Mouse (Mus musculus): ENCODE measurements around the gene Ccdc58. TPM values are rescaled to one million over a fixed set of nuclear protein-coding genes. Genes with fewer than 3 reads are reported as not detected.
"Not testable (repeated sequence)": the region's sequence is repeated elsewhere in the genome, so short reads cannot be mapped to it uniquely, and the experiment has no call there.

Ccdc58 gene
- total and polyA plus RNA-seq, 2 experiments from 2014 or later = 3.8 to 27.8 TPM

DNA sequence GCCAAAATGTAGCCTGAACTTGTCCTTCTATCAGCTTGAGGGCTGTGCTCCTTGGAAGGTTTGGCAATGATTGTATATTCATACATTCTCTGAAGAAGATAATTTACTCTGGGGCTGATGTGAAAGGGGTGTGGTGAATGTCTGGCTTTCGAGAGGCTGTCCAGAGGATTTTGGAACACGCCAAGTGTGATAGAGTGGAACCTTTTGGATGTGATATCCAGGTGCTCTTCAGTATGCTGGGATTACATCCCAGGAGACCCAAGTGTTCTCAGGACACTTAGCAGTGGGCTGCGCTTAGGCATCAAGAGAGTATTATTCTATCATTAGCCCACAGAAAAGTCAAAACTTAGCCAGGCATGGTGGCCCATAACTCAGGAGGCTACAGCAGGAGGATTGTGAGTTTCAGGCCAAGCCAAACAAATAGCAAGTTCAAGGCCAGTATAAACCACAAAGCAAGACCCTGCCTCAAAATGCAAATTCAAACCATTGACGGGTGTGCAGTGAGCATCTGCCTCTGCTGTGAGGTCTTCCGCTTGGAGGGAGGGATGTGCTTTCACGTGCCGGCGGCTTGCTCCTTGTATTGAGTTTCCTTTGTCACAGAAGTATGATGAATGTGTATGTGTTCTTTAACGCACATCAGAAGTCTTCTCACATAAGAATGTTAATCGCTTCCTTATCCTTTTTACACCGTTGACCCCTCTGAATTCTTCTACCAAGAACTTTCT, 19.5 kb downstream of the Ccdc58 start:
- Histone ChIP-seq H3K36me3 (ENCODE audit: insufficient read depth, low read length) (peaks cover 10% of the 10 kb centered on the region), H3K4me2 (ENCODE audit: low read depth, low read length) (no peak overlapping the region), H3K9ac (replicated peaks; ENCODE audit: low read length) (no peak overlapping the region), H3K27me3 (ENCODE audit: insufficient read depth, low read length) (no peaks in the 10 kb centered on the region), H3K27ac (no peak overlapping the region), H3K9me3 (ENCODE audit: low read length) (no peaks in the 10 kb centered on the region), H3K4me1 (ENCODE audit: insufficient read depth, low read length) (no peaks in the 10 kb centered on the region), H3K4me3 (ENCODE audit: low read length) (no peak overlapping the region)
- no peak for TF ChIP-seq CTCF (IDR thresholded peaks at IDR 0.05; ENCODE audit: low read depth)
- DNase-seq (ENCODE audit: low spot score) = no peak
- WGBS = 83% methylated on average over 11 of the region's 11 CpGs
- ATAC-seq = no peak

DNA sequence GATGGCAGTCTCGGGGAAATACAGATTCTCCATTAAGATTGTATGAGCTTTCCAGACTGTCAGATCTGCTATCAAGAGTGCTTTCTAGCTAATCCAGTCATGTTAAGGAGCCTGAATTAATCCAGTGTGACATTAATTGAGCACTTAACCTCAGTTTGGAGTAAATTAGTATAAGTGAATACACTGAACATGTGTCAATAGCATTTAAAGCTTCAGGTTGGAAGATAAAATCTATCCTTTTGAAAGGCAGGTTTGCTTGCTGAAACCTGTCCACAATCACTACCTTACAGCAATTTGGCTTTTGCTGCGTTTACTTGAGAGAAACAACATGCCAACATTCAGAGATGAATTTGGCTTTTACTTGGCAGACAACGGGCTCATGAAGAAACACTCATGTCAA, 22.6 kb downstream of the Ccdc58 start:
- DNase-seq (ENCODE audit: low spot score) (no peak), ATAC-seq (no peak)
- H3K9me3 ChIP-seq (ENCODE audit: low read length) = no peaks in the 10 kb centered on the region
- H3K4me2 ChIP-seq (ENCODE audit: low read depth, low read length) = no peak overlapping the region
- 87% methylated on average over 3 of the region's 3 CpGs for WGBS
- no peak overlapping the region for H3K27ac ChIP-seq
- H3K4me1 ChIP-seq (ENCODE audit: insufficient read depth, low read length) = no peaks in the 10 kb centered on the region
- H3K4me3 ChIP-seq (ENCODE audit: low read length) = no peak overlapping the region
- no peak for TF ChIP-seq CTCF (IDR thresholded peaks at IDR 0.05; ENCODE audit: low read depth)
- no peaks in the 10 kb centered on the region; the same call in 1 of the 2 replicates for H3K36me3 ChIP-seq (ENCODE audit: insufficient read depth, low read length)
- H3K9ac ChIP-seq (replicated peaks; ENCODE audit: low read length) = no peak overlapping the region
- no peaks in the 10 kb centered on the region for H3K27me3 ChIP-seq (ENCODE audit: insufficient read depth, low read length)

DNA sequence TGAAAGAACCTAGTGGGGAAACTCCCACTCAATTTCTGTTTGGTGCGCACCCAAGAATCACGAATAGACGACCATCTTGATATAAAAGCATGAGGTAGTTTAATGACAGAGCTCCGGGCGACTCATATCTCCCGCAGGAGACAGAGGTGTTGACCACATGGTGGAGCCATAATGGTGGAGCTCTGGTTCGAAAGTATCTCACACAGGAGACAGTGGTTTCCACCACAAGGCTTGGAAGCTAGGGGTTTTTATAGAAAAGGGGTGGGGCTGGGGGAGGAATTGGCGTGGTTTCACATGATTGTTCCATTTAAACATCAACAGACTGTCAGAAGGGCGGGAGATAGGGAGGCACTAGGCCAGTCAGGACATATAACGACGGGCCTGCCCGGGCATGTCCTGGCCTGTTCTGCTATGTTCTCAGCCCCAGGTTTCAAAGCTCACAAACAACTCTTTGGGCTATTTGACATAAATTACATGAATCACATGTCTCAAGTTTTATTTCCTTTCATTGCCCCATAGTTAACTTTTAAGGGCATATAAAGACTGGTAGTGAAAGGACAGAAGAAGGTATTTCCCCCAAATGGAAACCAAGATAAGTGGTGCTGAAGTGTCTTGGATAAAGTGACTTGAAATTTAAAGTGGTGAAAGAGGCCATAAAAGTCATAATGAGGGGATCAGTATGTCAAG, 26.5 kb downstream of the Ccdc58 start:
- not testable (repeated sequence) for H3K9ac ChIP-seq (replicated peaks; ENCODE audit: low read length); H3K27me3 ChIP-seq (ENCODE audit: insufficient read depth, low read length); DNase-seq (ENCODE audit: low spot score); H3K36me3 ChIP-seq (ENCODE audit: insufficient read depth, low read length); H3K9me3 ChIP-seq (ENCODE audit: low read length); H3K4me2 ChIP-seq (ENCODE audit: low read depth, low read length); H3K4me3 ChIP-seq (ENCODE audit: low read length); H3K4me1 ChIP-seq (ENCODE audit: insufficient read depth, low read length); H3K27ac ChIP-seq; ATAC-seq
- 93% methylated on average over 12 of the region's 12 CpGs for WGBS

DNA sequence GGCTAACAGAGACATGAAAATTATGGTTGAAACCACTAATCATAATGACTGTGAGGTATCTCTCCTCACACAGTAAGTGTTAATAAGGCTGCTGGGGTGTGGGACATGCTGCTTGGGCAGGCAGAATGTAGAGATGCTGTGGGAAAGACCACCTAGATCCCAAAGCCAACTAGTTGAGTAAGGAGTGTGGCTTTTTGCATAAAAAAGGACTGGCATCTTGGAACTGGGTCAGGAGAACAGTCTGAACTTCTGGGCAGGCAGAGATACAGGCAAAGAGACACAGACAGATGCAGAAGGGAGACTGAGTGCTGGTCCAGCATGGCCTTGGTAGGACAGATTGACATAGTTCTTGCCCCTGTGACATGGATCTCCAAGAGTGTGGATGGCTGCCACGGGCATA, 30.0 kb downstream of the Ccdc58 start:
- Histone ChIP-seq H3K9ac (replicated peaks; ENCODE audit: low read length) (no peak overlapping the region), H3K4me1 (ENCODE audit: insufficient read depth, low read length) (no peaks in the 10 kb centered on the region), H3K9me3 (ENCODE audit: low read length) (peaks cover 4% of the 10 kb centered on the region; the same call in 1 of the 2 replicates), H3K4me3 (ENCODE audit: low read length) (no peak overlapping the region), H3K27ac (no peak overlapping the region), H3K36me3 (ENCODE audit: insufficient read depth, low read length) (no peaks in the 10 kb centered on the region), H3K27me3 (ENCODE audit: insufficient read depth, low read length) (no peaks in the 10 kb centered on the region), H3K4me2 (ENCODE audit: low read depth, low read length) (no peak overlapping the region)
- no peak for DNase-seq (ENCODE audit: low spot score)
- ATAC-seq = no peak
- 85% methylated on average over 1 of the region's 1 CpGs for WGBS
- no peak for TF ChIP-seq CTCF (IDR thresholded peaks at IDR 0.05; ENCODE audit: low read depth)

DNA sequence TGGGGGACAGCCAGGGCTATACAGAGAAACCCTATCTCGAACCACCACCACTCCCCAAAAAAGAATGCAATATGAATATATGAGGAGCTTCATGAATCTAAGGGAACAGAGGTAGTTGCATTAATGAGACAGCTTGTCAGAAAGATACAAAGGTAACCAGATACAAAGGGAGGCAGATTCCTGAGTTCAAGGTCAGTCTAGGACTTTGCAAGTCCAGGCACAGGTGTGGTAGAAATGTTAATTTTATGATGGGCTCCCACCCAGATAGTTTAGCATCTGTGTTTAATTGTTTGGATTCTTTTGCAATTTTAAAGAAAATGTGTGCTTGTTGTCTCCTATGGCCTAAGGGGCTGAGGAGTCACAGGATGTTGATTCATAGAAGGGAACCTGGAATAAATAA, 30.7 kb downstream of the Ccdc58 start:
- H3K27ac ChIP-seq = no peak overlapping the region
- no peaks in the 10 kb centered on the region for H3K36me3 ChIP-seq (ENCODE audit: insufficient read depth, low read length)
- TF ChIP-seq CTCF (IDR thresholded peaks at IDR 0.05; ENCODE audit: low read depth) = no peak
- H3K27me3 ChIP-seq (ENCODE audit: insufficient read depth, low read length) = no peaks in the 10 kb centered on the region
- H3K4me3 ChIP-seq (ENCODE audit: low read length) = no peak overlapping the region
- H3K9ac ChIP-seq (replicated peaks; ENCODE audit: low read length) = no peak overlapping the region
- peaks cover 4% of the 10 kb centered on the region; the same call in 1 of the 2 replicates for H3K9me3 ChIP-seq (ENCODE audit: low read length)
- WGBS = 76% methylated on average over 1 of the region's 1 CpGs
- ATAC-seq = no peak
- H3K4me1 ChIP-seq (ENCODE audit: insufficient read depth, low read length) = no peaks in the 10 kb centered on the region
- no peak overlapping the region for H3K4me2 ChIP-seq (ENCODE audit: low read depth, low read length)
- no peak for DNase-seq (ENCODE audit: low spot score)

DNA sequence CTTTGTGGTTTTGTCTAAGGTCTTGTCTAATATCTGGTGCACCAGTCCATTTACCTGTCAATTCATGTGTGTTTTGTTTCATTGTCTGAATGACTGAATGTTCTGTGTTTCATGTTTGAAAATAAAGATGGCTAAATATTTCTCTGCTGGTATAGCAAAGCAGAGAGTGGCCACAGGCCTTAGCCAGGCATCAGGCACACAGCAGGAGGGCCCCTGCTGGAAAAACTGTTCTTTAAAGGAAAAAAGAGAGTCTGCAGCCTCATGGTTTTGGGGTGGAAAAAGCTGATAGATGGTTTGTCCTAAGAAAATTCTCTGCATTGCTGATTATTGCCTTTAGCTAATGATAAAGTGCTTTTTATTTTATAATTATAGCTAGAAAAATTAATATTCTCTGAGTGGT, 40.0 kb downstream of the Ccdc58 start:
- not testable (repeated sequence) for ATAC-seq; DNase-seq (ENCODE audit: low spot score); H3K4me2 ChIP-seq (ENCODE audit: low read depth, low read length); H3K4me1 ChIP-seq (ENCODE audit: insufficient read depth, low read length); H3K9ac ChIP-seq (replicated peaks; ENCODE audit: low read length); H3K9me3 ChIP-seq (ENCODE audit: low read length); H3K27me3 ChIP-seq (ENCODE audit: insufficient read depth, low read length); H3K4me3 ChIP-seq (ENCODE audit: low read length); H3K36me3 ChIP-seq (ENCODE audit: insufficient read depth, low read length); H3K27ac ChIP-seq

DNA sequence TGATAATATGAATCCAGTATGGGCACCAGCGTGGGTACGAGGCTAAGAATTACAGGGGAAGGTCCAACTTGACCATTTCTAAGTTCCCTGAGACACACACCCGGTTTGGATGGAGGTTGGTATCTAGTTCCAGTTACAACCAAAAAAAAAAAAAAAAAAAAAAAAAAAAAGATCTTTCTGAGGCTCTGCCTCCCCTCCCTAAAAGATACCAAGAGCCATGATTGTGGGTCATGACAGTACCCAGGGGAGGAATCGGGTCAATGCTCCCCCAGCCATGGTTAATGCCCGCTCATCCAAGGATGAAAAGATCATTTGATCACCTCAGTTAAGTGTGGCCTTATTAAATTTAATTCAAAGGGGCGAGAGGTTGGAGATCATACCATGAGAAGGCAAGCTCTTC, 44.3 kb downstream of the Ccdc58 start:
- not testable (repeated sequence) for H3K4me3 ChIP-seq (ENCODE audit: low read length); H3K9me3 ChIP-seq (ENCODE audit: low read length); H3K27ac ChIP-seq; H3K4me2 ChIP-seq (ENCODE audit: low read depth, low read length); H3K27me3 ChIP-seq (ENCODE audit: insufficient read depth, low read length); H3K9ac ChIP-seq (replicated peaks; ENCODE audit: low read length); H3K36me3 ChIP-seq (ENCODE audit: insufficient read depth, low read length); H3K4me1 ChIP-seq (ENCODE audit: insufficient read depth, low read length); DNase-seq (ENCODE audit: low spot score); ATAC-seq
- WGBS = 95% methylated on average over 6 of the region's 6 CpGs
